Mouse (Mus musculus) frontal cortex, postnatal 36 days (tissue): ENCODE measurements around the gene Ttc21a.

Experiments used
- DNase-seq, 2 experiments: peaks; one replicate each; pipeline ENCODE4 v3.0.0; 2022; ENCODE audit warnings: low spot score in 2 of 2

Ttc21a gene

GRCm38 (mm10) chr9:119975286-119975685, 37.9 kb downstream of the Ttc21a start:
- DNase-seq, result no peak

DNA sequence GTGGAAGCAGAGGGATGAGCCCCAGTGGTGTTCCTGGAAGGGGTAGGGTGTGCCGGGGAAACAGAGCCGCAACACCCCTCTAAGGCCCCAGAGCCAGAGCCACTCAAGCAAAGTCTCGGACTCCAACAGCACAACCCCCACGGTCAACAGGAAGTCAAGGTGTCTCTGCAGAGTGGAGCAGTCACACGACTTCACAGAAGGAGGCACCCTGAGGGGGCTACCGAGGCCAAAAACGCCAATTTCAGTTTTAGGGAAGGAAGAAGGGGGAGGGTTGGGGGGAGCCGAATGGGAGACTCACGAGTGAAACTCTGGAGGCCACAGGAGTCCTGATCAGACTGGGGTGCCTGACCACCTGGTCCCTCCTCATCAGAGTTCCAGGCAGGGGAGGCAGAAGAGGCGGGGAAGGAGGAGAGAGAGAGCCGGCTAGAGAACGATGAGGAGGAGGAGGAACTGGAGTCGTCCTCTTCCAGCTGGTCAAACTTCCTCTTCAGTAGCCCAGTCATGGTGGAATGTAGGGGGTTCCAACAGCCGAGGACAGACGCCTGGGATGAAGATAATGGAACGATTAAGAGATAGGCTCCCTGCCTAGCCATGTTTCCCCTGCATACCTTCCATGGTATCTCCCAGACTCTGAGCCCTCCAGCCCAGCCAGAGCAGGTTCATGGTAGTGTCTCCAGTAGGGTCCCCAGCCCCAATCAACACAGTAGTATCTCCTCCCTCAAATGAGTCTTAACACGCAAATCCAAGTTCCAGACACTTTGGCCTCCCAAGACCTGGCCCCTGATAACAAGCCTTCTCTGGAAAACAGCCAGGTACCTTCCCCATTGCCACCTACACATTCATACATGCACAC, 39.5 kb downstream of the Ttc21a start:
- no peak for DNase-seq

DNA sequence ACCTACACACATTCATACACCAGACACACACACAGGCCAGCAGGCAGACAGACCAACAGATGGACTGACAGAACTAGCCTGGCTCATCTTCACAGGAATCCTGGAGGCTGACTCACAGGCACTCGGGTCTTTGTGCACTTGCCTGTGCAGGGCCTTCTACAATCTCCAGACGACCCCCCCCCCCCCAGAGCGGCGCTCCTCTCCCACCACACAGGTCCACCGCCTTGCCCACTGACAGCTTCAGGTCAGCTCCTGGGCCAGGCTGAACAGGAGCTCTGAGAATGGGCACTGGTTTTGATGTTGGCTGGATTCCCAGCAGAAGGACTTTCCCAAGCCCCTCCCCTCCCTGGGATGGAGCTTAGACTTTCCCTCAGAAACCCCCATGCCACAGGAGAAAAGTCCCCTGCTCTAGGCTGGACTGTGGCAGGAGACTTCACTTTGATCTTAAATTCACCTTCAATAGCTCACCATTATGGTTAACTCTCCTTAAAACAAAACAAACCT, 40.2 kb downstream of the Ttc21a start:
- no peak for DNase-seq

DNA sequence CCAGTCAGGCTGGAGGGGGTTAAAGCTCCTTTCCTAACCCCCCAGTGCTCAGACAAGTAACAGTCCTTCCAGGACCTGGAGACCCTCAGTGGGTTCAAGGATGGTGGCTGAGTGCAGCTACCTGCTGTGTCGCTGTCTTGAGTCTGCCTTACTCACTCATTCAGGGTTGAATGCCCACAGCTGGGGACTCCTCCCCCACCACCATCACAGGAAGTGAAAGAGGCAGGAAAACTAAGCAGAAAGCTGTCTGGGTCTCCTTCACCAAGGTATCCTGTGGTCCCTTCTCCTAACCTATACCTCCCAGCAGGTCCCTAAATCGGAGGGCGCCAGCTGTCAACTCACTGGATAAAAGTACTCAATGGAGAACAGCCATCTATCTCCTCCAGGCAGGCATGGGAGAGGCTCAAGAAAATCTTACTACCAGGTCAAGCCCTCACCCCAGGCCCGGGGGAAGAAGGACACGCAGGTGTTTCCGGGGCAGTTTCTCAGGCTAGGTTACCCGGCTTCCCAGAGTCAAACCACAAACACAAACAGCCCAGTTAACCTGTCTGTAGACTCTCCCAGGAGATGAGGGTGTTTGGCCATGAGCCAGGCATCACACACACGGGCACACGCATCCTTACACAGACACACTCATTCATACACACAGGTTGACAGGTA, 40.9 kb downstream of the Ttc21a start:
- no peak for DNase-seq

GRCm38 (mm10) chr9:119978811-119979441, 41.5 kb downstream of the Ttc21a start:
- peak; percentile 72 to 77 for DNase-seq

DNA sequence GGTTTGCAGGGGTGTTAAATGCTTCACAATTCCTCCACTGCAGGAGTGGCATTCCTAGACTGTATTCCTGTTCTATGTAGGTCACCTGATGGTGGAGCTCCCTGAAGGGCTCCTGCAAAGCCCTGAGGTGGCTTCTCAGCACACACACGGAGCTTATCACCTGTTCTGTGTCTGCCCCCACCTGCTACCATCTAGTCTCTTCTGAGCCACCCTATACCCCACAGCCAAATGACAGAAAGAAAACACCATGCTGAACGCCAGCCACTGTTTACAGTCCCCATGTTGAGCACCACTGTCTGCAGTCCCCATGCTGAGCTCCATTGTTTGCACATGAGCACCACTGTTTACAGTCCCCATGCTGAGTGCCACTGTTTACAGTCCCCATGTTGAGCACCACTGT, 42.3 kb downstream of the Ttc21a start:
- DNase-seq, result no peak

DNA sequence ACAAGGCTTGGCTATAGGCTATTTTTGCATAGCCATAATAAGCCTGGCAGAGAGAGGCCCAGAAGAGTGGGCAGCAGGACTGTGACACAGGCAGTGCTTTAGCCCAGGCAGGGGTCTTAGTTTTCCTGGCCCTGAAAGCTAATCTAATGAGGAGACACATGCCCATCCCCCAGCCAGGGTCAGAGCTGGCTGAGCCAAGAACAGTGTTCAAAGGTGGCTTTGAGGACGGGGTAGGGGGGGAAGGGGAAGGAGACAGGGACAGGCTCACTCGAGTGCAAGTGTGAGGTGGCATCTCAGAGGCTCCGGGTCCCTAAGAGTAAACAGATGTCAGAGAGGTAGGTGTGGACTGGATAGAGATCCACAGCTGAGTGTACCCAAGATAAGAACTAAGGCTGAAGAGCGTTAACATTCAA, 43.4 kb downstream of the Ttc21a start:
- no peak for DNase-seq

DNA sequence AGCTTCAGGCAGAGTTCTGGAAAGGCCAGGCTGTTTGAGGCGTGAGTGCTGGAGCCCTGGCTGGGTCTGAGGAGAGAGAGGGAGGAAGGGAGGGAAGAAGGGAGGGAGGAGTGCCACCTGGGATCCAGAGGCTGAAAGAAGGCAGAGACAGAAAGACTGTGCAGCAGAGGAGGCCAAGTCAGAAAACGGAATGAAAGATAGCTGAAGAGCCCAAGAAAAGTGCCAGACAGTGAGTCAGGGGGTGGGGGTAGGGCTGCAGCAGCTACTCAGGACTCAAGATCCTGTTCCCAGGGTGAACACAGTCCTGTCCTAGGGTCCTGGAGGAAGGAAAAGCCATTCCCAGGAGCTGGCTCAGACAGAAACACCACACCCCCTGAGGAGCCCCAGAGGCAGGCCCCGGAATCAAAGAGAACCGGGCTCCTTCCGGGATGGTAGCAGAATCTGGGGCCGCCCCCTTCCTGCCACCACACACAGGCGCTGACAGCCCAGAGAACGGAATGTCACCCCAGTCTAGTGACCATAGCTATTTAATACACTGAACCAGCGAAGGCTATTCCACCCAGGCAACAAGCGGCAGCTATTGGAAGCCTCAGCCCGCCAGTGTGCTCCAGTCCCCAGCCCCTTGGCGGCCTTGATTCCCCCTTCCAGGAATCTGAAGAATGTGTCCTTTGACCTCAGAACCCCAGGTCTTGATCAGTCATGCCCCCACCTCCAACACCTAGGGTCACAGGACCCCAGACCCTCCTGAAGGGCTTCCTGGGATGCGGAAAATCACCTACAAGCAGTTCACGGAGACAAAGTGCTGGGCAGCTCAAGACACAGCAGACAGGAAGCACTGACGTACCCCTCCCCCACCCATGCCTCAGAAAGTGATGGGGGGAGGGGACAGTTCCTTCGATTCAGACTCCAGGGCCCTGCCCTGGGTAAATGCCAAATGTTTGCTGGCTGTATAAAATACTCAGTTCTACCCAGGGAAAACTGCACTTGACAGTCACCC, 44.1 kb downstream of the Ttc21a start:
- DNase-seq, result peak in 1 of 2 experiments; percentile 59

GRCm38 (mm10) chr9:119982241-119982811, 44.9 kb downstream of the Ttc21a start:
- peak in 1 of 2 experiments; percentile 42 for DNase-seq

DNA sequence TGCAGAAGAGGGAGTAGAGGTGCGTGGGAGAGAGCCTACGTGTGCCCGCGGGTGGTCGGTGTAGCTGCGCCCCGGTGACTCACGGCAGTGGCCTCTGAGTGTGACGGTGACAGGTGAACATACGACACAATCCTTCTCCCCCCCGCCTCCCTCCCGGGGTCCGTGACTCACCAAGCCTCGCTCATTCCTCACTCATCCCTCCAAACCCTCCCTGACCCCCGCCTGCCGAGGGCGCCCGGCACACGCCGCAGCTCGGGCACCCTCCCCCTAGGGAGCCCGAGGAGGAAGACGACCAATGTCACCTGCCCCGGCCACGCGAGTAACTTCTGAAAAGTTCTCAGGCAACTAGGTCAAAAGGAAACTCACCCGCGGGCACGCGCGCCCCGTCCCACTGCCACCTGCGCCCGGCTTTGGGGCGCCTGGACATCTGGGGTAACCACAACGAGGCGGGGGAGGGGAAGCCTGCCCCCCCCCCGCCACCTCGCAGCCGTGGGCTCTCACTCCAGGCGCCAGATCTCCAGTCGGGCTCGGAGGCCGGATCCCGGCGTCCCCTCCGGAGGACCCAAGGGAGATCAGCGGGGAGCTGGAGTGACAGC, 45.6 kb downstream of the Ttc21a start:
- DNase-seq, result no peak

GRCm38 (mm10) chr9:119983585-119984535, 46.5 kb downstream of the Ttc21a start:
- DNase-seq, result peak; percentile 85 to 86

- no peak for DNase-seq
Observed at GRCm38 (mm10) chr9:119984536-119985011, 47.2 kb downstream of the Ttc21a start, which contains the start of gene Csrnp1. Gene Csrnp1 (minus strand): TSS chr9:119984658.

DNA sequence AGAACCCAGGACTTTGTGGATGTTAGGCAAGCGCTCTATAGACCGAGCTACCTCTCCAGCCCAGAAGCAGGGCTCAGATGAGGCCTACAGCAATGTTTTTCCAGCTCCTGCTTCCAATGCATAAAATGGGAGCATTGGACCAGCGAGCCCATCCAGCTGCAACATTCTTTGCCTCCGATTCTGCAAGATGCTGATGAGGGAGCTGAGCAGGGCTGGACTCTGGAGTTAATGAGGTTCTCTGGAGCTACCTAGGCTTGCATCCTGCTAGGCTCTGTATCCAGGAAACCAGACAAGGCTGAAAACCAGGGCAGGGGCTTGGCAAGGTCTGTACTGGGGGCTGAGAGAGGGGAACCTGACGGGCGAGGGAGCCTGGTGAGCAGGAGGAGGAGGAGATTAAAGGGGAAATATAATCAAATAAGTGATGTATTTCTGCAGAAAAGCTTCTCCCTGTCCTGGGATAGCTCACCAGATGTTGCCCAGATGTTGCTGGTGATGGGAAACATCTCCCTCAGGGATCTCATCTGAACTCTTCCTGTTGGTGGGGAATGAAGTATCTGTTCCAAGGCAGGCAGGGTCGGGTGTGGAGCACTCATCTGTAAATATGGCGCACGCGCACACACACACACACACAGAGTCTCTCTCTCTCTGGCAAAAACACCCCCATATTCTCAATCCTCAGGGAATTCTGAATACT, 48.6 kb downstream of the Ttc21a start:
- DNase-seq, result no peak

DNA sequence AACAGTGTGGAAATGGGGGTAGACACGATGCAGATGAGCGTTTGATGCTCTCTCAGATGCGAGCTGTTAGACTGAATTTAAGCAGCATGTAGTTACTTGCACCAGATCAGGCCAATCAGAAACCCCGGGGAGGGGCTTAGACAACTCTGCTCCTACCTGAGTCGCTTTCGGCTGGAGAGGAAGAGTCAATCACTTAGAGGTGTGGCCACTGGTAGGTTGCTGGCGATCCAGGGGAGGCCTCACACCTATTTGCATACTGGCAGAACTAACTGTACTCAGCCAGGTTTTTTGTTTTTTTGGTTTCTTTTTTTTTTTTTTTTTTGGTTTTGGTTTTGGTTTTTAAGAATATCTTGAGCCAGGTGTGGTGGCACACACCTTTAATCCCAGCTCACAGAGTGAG, 50.9 kb downstream of the Ttc21a start:
- DNase-seq, result no peak

DNA sequence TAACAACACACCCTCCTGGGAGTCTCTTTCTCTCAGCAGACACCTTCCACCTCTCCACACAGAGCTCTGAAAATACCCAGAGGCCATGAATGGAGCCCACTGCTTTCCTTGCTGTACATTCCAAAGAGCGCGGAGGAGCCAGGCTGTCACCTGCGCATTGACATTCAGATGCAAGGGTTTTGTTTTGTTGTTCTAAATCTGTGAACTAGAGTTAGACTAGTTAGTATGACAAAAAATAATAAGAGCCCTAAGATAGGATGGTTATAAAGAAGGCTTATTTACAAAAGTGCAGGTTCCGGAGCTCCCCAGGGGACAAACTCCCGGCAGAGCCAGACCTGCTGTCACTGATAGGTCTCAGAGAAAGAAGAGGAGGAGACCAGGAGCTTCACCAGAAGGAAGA, 53.9 kb downstream of the Ttc21a start:
- no peak for DNase-seq

- no peak for DNase-seq
Observed at GRCm38 (mm10) chr9:119993092-119993844, 55.9 kb downstream of the Ttc21a start.

DNA sequence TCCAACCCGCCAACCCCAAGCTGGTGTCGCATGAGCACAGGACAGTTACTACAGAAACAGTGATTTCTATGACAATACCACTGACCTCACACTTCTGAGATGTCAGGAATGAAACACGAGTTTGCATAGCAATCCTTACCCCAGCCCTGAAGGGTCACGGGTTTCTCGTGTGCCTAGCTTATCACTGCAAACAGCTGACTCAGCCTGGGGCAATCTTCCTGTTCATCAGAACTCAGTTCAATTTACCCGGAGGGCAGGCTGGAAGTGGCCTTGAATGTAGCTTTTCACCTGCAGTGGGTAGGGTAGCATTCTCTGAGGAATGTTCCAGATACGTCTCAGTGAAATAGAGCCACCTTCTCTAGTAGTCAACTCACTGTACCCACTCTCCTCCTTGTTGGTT, 56.8 kb downstream of the Ttc21a start:
- DNase-seq, result no peak

GRCm38 (mm10) chr9:119996080-119996479, 58.7 kb downstream of the Ttc21a start:
- DNase-seq, result no peak
